Mouse (Mus musculus): Measurements from ENCODE around the gene Cdh12. TPM values are rescaled to one million over a fixed set of nuclear protein-coding genes. Genes with fewer than 3 reads are reported as not detected.

Gene Cdh12
- polyA plus RNA-seq, 1 experiment: not detected

GRCm38 (mm10) chr15:21297051-21297450 is 848.0 kb downstream of the Cdh12 start:
- Histone ChIP-seq H3K36me3 (ENCODE audit: control insufficient read depth, insufficient read depth, low read length) (no peaks in the 10 kb centered on the region), H3K27ac (ENCODE audit: insufficient read depth, low read length) (no peak overlapping the region), H3K4me3 (ENCODE audit: extremely low read depth, insufficient read depth, insufficient read length) (no peak overlapping the region), H3K27me3 (ENCODE audit: control insufficient read depth, insufficient read depth, low read length) (no peaks in the 10 kb centered on the region), H3K4me1 (ENCODE audit: control insufficient read depth, insufficient read depth, insufficient read length) (no peaks in the 10 kb centered on the region)
- DNase-seq (ENCODE audit: low read depth in 1 of 2, low spot score in 2 of 2): no peak
- TF ChIP-seq POLR2A (IDR thresholded peaks at IDR 0.05; ENCODE audit: low read depth, low read length) (no peak), CTCF (IDR thresholded peaks at IDR 0.05; ENCODE audit: extremely low read depth, insufficient read depth, insufficient read length, insufficient replicate concordance) (no peak)
- 86% methylated on average over 1 of the region's 1 CpGs for WGBS

DNA sequence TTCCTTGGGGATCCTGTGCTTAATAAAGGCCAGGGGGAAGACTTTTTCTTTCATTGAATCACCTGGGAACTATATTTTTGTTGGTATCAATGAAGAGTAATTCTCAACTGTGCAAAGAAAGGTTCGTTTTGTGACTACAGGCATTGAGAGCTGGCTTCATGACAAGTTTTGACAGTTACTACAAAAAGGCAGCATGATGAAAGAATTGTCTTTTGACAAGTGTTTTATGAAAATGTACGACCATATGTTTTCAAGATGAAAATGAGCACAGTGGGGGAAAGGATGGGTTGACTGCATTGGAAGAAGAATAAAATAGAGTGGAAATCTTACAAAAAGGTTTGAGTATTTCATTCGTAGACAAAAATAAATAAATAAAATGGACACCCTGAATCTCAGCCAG is 866.4 kb downstream of the Cdh12 start:
- no peaks in the 10 kb centered on the region for H3K4me1 ChIP-seq (ENCODE audit: control insufficient read depth, insufficient read depth, insufficient read length)
- no peaks in the 10 kb centered on the region for H3K36me3 ChIP-seq (ENCODE audit: control insufficient read depth, insufficient read depth, low read length)
- H3K27ac ChIP-seq (ENCODE audit: insufficient read depth, low read length): no peak overlapping the region
- H3K27me3 ChIP-seq (ENCODE audit: control insufficient read depth, insufficient read depth, low read length): no peaks in the 10 kb centered on the region
- no peak overlapping the region for H3K4me3 ChIP-seq (ENCODE audit: extremely low read depth, insufficient read depth, insufficient read length)
- DNase-seq (ENCODE audit: low read depth in 1 of 2, low spot score in 2 of 2): no peak
- WGBS: 77% methylated on average over 3 of the region's 3 CpGs
- no peak for TF ChIP-seq CTCF (IDR thresholded peaks at IDR 0.05; ENCODE audit: extremely low read depth, insufficient read depth, insufficient read length, insufficient replicate concordance)
- TF ChIP-seq POLR2A (IDR thresholded peaks at IDR 0.05; ENCODE audit: low read depth, low read length): no peak

DNA sequence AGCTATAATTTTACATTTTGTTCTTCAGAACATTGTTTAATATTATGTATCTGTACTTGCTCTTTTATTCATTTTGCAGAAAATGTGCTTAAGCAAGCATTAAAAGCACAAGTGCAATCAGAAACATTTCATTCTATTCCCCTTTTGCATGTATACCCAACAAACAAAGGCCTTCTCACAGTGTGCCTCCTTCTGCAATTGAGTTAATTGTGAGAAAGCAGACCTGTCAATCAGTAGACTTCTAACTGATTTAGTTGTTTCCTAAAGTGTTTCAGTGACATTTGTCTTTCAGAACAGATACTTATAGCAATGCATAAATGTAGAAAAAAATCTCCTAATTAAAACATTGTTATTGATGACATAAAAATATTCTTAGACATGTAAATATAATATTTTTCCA is 894.8 kb downstream of the Cdh12 start:
- H3K27me3 ChIP-seq (ENCODE audit: control insufficient read depth, insufficient read depth, low read length): no peaks in the 10 kb centered on the region
- TF ChIP-seq CTCF (IDR thresholded peaks at IDR 0.05; ENCODE audit: extremely low read depth, insufficient read depth, insufficient read length, insufficient replicate concordance) (no peak), POLR2A (IDR thresholded peaks at IDR 0.05; ENCODE audit: low read depth, low read length) (no peak)
- DNase-seq (ENCODE audit: low read depth in 1 of 2, low spot score in 2 of 2): no peak
- H3K4me1 ChIP-seq (ENCODE audit: control insufficient read depth, insufficient read depth, insufficient read length): no peaks in the 10 kb centered on the region
- H3K27ac ChIP-seq (ENCODE audit: insufficient read depth, low read length): no peak overlapping the region
- no peaks in the 10 kb centered on the region for H3K36me3 ChIP-seq (ENCODE audit: control insufficient read depth, insufficient read depth, low read length)
- H3K4me3 ChIP-seq (ENCODE audit: extremely low read depth, insufficient read depth, insufficient read length): no peak overlapping the region

DNA sequence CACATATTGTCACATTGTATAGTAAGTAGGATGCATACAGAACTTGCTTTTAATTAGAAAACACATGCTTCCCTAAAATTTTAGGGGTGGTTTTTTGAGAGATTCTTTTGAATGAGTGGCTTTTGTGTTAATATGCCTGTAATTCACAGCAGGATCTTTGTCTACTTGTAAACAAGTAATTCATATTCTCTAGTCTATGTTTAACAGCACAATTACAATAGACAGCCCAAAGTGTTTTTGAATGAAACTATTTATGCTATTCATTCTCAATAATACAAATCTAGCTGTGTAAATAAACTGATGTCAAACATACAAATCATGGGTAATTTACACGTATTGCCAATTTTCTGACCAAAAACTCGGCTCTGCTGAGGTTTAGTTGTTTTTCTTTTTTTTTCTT is 895.3 kb downstream of the Cdh12 start:
- Histone ChIP-seq H3K4me3 (ENCODE audit: extremely low read depth, insufficient read depth, insufficient read length) (no peak overlapping the region), H3K36me3 (ENCODE audit: control insufficient read depth, insufficient read depth, low read length) (no peaks in the 10 kb centered on the region), H3K27me3 (ENCODE audit: control insufficient read depth, insufficient read depth, low read length) (no peaks in the 10 kb centered on the region), H3K27ac (ENCODE audit: insufficient read depth, low read length) (no peak overlapping the region), H3K4me1 (ENCODE audit: control insufficient read depth, insufficient read depth, insufficient read length) (no peaks in the 10 kb centered on the region)
- DNase-seq (ENCODE audit: low read depth in 1 of 2, low spot score in 2 of 2): no peak
- TF ChIP-seq CTCF (IDR thresholded peaks at IDR 0.05; ENCODE audit: extremely low read depth, insufficient read depth, insufficient read length, insufficient replicate concordance) (no peak), POLR2A (IDR thresholded peaks at IDR 0.05; ENCODE audit: low read depth, low read length) (no peak)
- 70% methylated on average over 2 of the region's 2 CpGs for WGBS

DNA sequence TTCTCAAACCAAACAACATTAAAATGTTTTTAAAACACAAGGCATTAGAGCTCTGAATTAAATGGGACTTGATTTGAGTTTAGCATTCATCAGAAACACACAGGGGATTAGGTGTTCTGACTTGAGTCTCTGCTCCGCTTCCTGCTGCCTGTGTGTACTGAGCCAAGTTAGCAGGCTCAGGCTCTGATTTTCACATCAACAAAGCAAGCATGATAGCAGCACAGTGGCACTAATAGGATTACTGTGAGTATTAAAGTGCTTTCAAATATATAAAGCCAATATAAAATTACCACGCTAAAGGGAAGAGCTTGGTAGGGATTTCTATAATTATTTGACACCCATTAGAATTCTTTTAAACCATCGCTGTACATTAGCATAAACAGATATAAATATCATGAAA is 895.7 kb downstream of the Cdh12 start:
- H3K36me3 ChIP-seq (ENCODE audit: control insufficient read depth, insufficient read depth, low read length): no peaks in the 10 kb centered on the region
- H3K27ac ChIP-seq (ENCODE audit: insufficient read depth, low read length): no peak overlapping the region
- no peak for DNase-seq (ENCODE audit: low read depth in 1 of 2, low spot score in 2 of 2)
- no peak overlapping the region for H3K4me3 ChIP-seq (ENCODE audit: extremely low read depth, insufficient read depth, insufficient read length)
- TF ChIP-seq POLR2A (IDR thresholded peaks at IDR 0.05; ENCODE audit: low read depth, low read length): no peak
- no peak for TF ChIP-seq CTCF (IDR thresholded peaks at IDR 0.05; ENCODE audit: extremely low read depth, insufficient read depth, insufficient read length, insufficient replicate concordance)
- H3K4me1 ChIP-seq (ENCODE audit: control insufficient read depth, insufficient read depth, insufficient read length): no peaks in the 10 kb centered on the region
- H3K27me3 ChIP-seq (ENCODE audit: control insufficient read depth, insufficient read depth, low read length): no peaks in the 10 kb centered on the region
- WGBS: 77% methylated on average over 3 of the region's 3 CpGs

DNA sequence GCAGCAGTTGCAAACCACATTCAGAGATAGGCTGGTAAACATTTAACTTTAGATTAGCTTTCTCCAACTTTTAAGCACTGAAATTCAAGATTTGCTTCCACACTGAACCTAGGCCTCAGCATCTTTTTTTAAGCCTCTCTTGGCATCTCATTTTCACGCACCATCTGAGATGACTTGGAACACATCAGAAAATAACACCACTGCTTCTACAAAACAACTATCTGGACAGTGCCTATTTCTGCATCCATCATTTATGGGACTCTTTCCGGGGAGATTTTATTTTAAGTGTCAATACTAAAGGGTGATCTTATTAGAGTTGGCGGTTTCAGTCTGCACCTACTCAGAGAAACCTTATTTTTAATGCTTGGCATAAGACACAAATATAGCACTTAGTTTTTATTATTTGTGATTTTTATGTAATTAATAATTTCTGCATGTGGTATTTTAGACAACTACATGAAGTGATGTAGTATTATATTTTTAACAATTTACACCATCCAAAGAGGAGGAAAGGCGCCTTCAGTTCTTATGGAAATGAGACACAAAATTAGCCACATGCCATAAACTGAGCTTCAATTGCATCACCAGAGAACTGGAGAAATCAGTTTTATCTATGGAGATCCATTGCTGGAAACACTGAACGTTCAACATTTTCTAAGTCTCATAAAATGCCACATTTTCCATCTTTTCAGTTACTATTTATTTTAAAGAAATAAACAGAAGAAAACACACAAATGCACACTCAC is 906.5 kb downstream of the Cdh12 start:
- 89% methylated on average over 5 of the region's 5 CpGs for WGBS
- H3K27me3 ChIP-seq (ENCODE audit: control insufficient read depth, insufficient read depth, low read length): no peaks in the 10 kb centered on the region
- no peaks in the 10 kb centered on the region for H3K4me1 ChIP-seq (ENCODE audit: control insufficient read depth, insufficient read depth, insufficient read length)
- no peak for DNase-seq (ENCODE audit: low read depth in 1 of 2, low spot score in 2 of 2)
- no peaks in the 10 kb centered on the region for H3K36me3 ChIP-seq (ENCODE audit: control insufficient read depth, insufficient read depth, low read length)
- no peak for TF ChIP-seq POLR2A (IDR thresholded peaks at IDR 0.05; ENCODE audit: low read depth, low read length)
- H3K4me3 ChIP-seq (ENCODE audit: extremely low read depth, insufficient read depth, insufficient read length): no peak overlapping the region
- H3K27ac ChIP-seq (ENCODE audit: insufficient read depth, low read length): no peak overlapping the region

GRCm38 (mm10) chr15:21366366-21366765 is 917.3 kb downstream of the Cdh12 start:
- TF ChIP-seq CTCF (IDR thresholded peaks at IDR 0.05; ENCODE audit: extremely low read depth, insufficient read depth, insufficient read length, insufficient replicate concordance): no peak
- TF ChIP-seq POLR2A (IDR thresholded peaks at IDR 0.05; ENCODE audit: low read depth, low read length): no peak
- Histone ChIP-seq H3K27ac (ENCODE audit: insufficient read depth, low read length) (no peak overlapping the region), H3K36me3 (ENCODE audit: control insufficient read depth, insufficient read depth, low read length) (no peaks in the 10 kb centered on the region), H3K4me3 (ENCODE audit: extremely low read depth, insufficient read depth, insufficient read length) (no peak overlapping the region), H3K4me1 (ENCODE audit: control insufficient read depth, insufficient read depth, insufficient read length) (no peaks in the 10 kb centered on the region), H3K27me3 (ENCODE audit: control insufficient read depth, insufficient read depth, low read length) (no peaks in the 10 kb centered on the region)
- DNase-seq (ENCODE audit: low read depth in 1 of 2, low spot score in 2 of 2): no peak

Data from spleen, adult 2 months (tissue).